Mouse (Mus musculus): ENCODE data around the gene Papln.
A peak's percentile ranks its signal among the peaks of the same experiment; 100 is the strongest.

Papln gene

DNA sequence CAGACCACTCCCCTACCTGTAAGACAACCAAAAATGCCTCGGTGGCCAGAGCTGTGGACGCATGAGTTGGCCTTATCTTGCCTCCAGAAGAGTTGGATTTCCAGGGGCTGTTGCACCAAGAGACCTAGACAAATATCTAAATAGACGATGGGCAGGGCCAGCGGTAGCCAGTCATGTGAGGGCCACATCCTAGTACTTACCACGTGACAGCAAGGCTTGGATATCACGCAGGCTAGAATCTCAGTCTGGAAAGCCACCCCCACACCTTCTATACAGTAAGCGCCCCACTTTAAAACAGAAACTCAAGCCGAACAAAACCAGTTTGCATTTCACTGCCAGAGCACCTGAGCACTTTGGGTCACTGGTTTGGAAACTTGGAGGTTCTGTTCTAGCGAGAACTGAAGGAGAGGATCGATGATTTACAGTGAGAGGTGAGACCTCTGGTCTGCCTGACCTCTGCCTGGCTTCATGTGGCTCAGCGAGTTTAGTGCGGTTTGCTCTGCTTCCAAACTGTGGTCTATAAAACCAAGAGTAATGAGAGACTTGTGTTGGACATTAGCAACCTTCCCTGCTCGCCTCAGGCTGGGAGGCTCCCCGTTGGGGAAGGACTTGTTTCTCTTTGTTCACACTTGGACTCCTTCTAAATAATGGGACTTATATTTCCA lies 4.9 kb downstream of the Papln start:
- peak; percentile 42 for DNase-seq

DNA sequence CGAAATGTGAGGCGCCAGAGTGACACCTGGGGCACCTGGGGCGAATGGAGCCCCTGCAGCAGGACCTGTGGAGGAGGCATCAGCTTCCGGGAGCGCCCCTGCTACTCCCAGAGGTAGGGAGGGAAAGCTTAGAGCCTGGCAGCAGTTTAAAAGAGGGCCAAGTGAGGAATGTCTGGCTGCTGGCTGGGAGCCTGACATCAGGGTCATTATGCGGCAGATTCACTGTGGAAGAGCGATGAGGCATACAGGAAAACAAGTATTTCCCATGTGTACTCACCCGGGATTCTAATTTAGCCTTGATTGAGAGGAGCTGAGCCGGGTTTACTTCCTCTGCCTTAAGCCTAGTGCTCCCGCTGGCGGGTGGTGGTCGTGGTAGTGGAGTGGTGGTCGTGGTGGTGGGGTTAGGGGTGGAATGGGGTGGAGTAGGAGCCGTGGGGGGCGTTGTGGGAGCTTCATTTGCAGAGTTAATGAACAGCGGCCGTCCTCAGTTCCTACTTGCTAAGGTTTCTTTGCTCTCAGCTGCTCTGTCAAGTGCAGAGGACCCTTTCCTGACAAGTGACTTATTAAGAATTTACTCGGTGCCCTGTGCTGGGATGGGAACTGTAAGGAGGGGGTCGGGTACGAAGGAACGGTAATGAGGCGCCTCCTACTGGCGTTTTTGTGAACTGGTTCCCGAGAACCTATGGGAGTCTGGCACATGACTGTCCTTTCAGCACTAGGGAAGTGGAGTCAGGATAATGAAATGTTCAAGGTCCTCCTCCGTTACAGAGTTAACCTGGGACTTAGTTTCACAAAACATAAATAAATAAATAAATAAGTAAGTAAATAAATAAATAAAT lies 7.2 kb downstream of the Papln start:
- DNase-seq: peak; percentile 64

- DNase-seq: no peak
Measured at GRCm38 (mm10) chr12:83775621-83776020, 12.2 kb downstream of the Papln start.

DNA sequence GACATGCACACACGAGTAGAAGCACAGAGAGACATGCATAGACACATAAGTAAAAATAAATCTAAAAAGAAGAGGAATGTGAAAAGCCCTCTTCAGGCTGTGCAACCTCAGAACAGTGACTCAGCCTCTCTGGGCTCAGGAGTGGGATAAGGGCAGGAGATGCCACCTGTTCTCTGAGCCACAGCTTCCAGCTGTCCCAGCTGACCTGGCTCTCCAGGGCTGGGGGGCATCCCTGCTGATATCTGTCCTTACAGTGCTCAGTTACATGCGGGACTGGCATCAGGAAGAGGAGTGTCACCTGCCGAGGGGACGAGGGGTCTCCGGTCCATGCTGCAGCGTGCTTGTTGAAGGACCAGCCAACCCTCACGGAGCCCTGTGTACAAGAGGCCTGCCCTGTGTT lies 13.3 kb downstream of the Papln start:
- no peak for DNase-seq

- DNase-seq: no peak
Measured at GRCm38 (mm10) chr12:83780181-83780580, 16.7 kb downstream of the Papln start.

GRCm38 (mm10) chr12:83781204-83781603 lies 17.8 kb downstream of the Papln start:
- DNase-seq: no peak

DNA sequence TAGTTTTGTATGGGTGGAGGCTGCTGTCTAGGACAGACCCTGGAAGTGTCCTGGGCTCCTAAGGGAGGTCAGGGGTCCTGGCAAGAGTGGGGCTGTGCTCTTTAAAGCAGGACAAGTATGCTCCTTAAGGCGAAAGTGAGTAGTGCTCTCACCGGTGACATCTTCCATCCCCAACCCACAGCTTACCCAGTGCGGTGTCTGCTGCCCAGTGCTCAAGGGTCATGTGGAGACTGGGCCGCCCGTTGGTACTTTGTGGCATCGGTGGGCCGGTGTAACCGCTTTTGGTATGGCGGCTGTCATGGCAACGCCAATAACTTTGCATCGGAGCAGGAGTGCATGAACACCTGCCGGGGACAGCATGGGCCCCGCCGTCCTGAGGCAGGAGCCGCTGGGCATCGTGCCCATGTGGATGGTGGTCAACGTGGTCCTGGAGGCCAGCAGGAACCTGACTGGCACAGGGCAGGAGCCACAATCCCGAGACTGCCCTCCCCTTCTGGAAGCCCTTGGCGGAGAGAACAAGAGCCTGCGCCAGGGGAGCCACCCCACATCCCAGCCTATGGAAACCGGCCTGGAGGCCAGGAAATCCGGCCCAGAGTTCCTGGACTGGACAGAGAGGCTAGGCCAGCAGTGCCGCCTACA lies 18.3 kb downstream of the Papln start:
- DNase-seq: no peak

GRCm38 (mm10) chr12:83782669-83783068 lies 19.2 kb downstream of the Papln start:
- DNase-seq: no peak

DNA sequence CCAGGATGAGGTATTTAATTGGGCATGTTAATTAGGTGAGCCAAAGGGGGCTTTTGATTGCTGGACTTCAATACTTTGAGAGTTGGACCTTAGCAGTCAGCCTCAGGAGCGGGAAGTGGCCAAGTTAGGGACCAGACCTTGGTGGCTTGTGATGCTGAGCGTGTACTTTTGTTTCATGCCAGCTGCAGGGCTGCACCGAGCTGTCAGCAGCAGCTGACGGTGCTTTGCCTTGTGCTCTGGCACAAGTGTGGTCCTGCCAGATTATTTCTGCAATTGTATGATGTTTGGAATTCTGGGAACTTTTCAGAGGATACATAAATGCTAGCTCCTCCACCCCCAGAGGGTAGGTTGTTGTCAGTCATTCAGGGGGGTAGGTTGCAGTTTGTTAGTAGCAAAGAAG lies 21.9 kb downstream of the Papln start:
- no peak for DNase-seq

- DNase-seq: no peak
Measured at GRCm38 (mm10) chr12:83789051-83789780, 25.8 kb downstream of the Papln start.

DNA sequence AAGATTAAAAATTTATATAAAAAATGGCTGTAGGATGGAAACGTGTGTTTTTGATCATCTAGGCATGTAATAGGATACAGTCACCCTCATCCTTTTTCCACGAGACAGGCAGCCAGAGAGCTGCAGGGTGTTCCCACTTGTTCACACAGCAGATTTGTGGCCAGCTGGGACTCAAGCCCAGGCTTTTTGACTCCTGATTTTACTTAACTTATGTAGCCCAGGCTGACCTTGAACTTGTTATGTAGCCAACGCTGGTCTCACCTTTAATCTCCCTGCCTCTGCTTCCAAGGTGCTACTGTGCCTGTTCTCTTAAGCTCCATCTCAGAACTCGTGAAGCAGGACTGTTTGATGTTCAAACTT lies 26.3 kb downstream of the Papln start:
- DNase-seq: no peak

DNA sequence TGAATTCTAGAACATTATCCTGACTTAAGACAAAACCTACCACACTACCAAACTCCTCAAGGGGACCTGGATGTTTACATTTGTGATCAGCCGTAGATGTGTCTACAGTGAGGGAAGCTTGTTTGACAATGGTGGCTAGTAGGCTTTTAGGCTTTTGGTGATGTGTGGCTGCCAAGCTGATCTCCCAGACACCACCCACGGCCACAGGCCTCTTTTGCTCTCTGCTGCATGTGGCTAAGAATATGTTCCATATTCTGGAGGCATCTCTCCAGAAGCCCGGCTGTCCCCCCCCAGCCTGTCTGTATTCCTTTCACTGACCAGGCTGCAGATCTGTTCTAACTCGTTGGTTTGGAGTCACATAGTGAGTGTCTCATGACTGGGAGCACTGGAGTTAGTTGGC lies 27.3 kb downstream of the Papln start:
- no peak for DNase-seq

- DNase-seq: no peak
Measured at GRCm38 (mm10) chr12:83791737-83792136, 28.3 kb downstream of the Papln start.

GRCm38 (mm10) chr12:83792706-83793410 lies 29.4 kb downstream of the Papln start:
- DNase-seq: peak; percentile 16

- peak; percentile 38 for DNase-seq
Measured at GRCm38 (mm10) chr12:83795051-83795450, 31.6 kb downstream of the Papln start.

DNA sequence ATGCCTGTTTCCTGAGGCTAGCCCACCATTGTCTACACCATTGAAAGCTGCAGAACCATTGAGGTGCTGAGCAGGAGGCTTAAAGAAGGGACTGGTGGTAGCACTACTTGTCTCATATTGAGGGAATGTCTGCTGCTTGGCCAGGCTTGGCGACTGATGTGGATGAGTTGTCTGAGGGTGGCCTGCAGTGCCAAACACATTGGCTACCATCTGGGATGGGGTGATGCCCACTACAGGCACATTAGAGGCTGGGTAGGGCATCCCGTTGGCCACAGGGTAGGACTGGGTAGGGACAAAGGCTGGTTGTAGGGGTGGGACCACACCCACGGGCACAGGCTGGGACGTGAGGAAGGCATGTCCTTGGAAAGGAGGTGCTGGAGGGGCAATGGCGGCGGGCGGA lies 32.2 kb downstream of the Papln start:
- no peak for DNase-seq

DNA sequence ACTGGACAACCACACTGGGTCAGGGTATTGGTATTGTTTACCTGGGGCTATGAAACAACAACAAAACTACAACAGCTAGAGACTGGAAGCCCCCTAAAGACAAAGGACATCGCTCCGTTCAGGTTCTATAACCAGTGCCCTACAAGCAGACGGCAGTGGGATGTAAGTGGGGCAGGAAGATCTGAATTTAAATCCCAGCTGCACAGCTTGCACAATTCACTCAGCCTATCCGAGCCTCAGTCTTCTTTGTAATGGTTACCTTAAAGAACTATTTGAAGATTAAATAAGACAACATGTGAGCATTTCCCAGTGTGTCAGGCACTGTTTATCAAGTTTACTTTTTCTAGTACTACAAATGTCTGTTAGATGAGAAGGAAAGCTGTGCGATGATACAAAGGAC lies 34.9 kb downstream of the Papln start:
- DNase-seq: no peak

- no peak for DNase-seq
Measured at GRCm38 (mm10) chr12:83800943-83801342, 37.5 kb downstream of the Papln start.

DNA sequence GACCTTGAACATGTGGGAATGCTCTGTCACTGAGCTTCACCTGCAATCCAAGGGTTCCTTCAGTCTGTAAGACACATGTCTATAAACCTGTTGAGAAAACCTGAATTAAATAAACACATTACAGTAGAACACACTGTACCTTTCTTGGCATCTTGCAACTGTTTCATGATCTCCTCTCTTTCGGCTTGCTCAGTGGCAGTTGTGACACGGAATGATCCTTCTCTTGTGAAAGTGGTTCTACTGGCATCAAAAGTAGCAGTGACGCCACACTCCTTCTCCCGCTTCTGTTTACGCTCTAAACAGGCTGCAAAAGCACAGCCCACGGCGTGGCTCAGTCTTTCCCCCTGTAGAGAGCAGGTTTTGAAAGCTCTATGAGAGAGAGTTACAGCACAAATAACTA lies 40.2 kb downstream of the Papln start:
- DNase-seq: no peak

DNA sequence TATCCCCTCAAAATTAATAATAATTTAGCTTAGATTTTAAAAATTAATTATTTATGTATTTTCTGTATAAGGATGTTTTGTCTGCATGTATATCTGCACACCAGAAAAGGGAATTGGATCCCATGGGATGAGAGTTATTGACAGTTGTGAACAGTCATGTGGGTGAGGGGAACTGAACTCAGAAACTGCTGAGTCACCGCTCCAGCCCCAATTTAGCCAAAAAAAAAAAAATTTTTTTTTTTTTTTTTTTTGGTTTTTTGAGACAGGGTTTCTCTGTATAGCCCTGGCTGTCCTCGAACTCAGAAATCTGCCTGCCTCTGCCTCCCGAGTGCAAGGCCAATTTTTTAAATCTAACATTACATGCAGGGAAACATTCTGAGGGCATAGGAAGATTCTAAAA lies 48.5 kb downstream of the Papln start:
- DNase-seq: no peak

DNA sequence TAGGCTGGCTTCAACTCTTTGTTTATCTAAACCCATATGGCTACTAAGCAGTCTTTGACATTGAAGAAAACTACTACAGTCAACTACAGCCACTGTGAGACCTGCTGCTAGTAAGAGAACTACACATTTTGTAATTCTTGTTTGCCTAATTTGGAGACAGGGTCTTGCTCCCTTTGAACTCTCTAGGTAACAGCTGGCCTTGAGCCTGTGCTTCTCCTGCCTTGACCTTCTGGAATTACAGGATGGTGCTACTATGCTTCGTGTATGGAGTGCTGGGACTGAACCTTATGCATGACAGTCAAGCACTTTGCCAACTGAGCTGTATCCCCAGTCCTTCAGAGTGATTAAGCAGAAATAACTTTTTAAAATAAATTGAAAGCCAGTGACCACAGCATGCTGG lies 53.2 kb downstream of the Papln start:
- DNase-seq: no peak

- no peak for DNase-seq
Measured at GRCm38 (mm10) chr12:83830424-83830823, 67.0 kb downstream of the Papln start.

GRCm38 (mm10) chr12:83833979-83834378 lies 70.5 kb downstream of the Papln start:
- no peak for DNase-seq
